Mouse (Mus musculus) thymus, adult 2 months (tissue): ENCODE measurements at regions not wholly inside any gene's neighbourhood (a gene's known extent, or its start where the extent isn't known, plus 50 kb on each side); places are given as distances from the start of the nearest gene placed in this dataset.

ENCODE experiments used
- DNase-seq: peaks from one replicate; pipeline ENCODE4 v3.0.0; 2021
- H3K27ac ChIP-seq: fragments of 200-500 bp; 2 replicates; pipeline ENCODE4 v1.5.1; 2012; ENCODE audit warnings: low read length, control low read depth; ENCODE audit not compliant: control insufficient read depth, insufficient read depth
- H3K27me3 ChIP-seq: fragments of 200-500 bp; 2 replicates; pipeline ENCODE4 v1.6.1; 2012; ENCODE audit warnings: mild to moderate bottlenecking, low read length, moderate library complexity, mixed read lengths; ENCODE audit not compliant: control insufficient read depth, insufficient read depth
- H3K36me3 ChIP-seq: fragments of 200-500 bp; 2 replicates; pipeline ENCODE4 v1.6.1; 2012; ENCODE audit warnings: mild to moderate bottlenecking, low read length, moderate library complexity; ENCODE audit not compliant: control insufficient read depth, insufficient read depth
- H3K4me1 ChIP-seq: fragments of 200-500 bp; replicated peaks from 2 replicates; pipeline ENCODE4 v1.6.1; 2012; ENCODE audit warnings: low read length; ENCODE audit not compliant: control insufficient read depth, insufficient read depth
- H3K4me3 ChIP-seq: fragments of 200-500 bp; 2 replicates; pipeline ENCODE4 v1.5.1; 2012; ENCODE audit warnings: mild to moderate bottlenecking, low read length, control low read depth, moderate library complexity; ENCODE audit not compliant: control insufficient read depth, insufficient read depth
- CTCF ChIP-seq: fragments of 200-500 bp; IDR thresholded peaks from 2 replicates; pipeline ENCODE4 v1.5.1; 2012; ENCODE audit warnings: mild to moderate bottlenecking, control low read depth, low read length, moderate library complexity, borderline replicate concordance; ENCODE audit not compliant: control insufficient read depth, poor library complexity, insufficient read depth; ENCODE audit errors: extremely low read depth
- POLR2A ChIP-seq: fragments of 200-500 bp; IDR thresholded peaks from 2 replicates; pipeline ENCODE4 v1.6.1; 2012; ENCODE audit warnings: mild to moderate bottlenecking, low read length, control low read depth, moderate library complexity; ENCODE audit not compliant: control insufficient read depth, poor library complexity, insufficient read depth; ENCODE audit errors: extremely low read depth
- WGBS: fragments of 180-500 bp; shearing (Covaris S2); methylation state at CpG from one replicate; pipeline ENCODE4 v1.1.7; 2018; 5-methylcytosine and 5-hydroxymethylcytosine counted together

DNA sequence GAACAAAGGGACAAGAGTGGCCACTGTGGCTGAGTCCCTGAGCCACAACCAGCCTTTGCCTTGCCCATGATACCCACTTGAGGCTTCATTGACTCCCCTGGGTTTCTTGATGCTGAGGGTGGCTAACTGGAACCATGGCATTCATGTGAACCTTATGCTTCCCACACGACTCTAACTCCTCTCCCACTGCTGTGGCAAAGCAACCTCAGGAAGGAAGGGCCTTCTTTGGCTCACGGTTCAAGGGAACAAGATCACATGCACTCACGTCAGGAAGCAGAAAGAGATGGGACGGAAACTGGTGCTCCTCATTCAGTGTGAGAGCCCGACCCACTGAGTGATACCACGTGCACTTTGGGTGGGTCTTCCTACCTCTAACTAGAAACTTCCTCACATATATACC lies 190.3 kb downstream of the Pdcd6ip start:
- 83% methylated on average over 6 of the region's 6 CpGs for WGBS
- Histone ChIP-seq H3K27me3 (no peaks in the 10 kb centered on the region), H3K27ac (no peak overlapping the region), H3K4me1 (no peaks in the 10 kb centered on the region), H3K4me3 (no peak overlapping the region), H3K36me3 (no peaks in the 10 kb centered on the region)
- no peak for DNase-seq
- no peak for TF ChIP-seq CTCF
- TF ChIP-seq POLR2A = no peak

DNA sequence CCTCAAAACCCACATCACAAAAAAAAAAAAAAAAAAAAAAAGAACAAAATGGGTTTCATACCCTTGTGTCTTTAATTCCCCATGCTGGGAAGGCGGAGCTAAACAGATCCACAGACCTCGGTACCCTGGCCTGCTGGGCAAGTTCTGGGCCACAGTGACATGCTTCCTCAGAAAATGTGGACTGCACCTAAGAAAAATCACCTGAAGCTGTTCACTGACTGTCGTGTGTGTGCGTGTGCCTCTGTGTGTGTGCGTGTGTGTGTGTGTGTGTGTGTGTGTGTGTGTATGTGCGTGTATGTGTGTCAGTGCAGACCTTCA lies 192.4 kb downstream of the Pdcd6ip start:
- WGBS = 86% methylated on average over 6 of the region's 6 CpGs
- no peaks in the 10 kb centered on the region for H3K36me3 ChIP-seq
- no peak overlapping the region for H3K4me3 ChIP-seq
- no peak overlapping the region for H3K27ac ChIP-seq
- no peak for DNase-seq
- no peaks in the 10 kb centered on the region for H3K27me3 ChIP-seq
- no peaks in the 10 kb centered on the region for H3K4me1 ChIP-seq
- TF ChIP-seq POLR2A (no peak), CTCF (no peak)

DNA sequence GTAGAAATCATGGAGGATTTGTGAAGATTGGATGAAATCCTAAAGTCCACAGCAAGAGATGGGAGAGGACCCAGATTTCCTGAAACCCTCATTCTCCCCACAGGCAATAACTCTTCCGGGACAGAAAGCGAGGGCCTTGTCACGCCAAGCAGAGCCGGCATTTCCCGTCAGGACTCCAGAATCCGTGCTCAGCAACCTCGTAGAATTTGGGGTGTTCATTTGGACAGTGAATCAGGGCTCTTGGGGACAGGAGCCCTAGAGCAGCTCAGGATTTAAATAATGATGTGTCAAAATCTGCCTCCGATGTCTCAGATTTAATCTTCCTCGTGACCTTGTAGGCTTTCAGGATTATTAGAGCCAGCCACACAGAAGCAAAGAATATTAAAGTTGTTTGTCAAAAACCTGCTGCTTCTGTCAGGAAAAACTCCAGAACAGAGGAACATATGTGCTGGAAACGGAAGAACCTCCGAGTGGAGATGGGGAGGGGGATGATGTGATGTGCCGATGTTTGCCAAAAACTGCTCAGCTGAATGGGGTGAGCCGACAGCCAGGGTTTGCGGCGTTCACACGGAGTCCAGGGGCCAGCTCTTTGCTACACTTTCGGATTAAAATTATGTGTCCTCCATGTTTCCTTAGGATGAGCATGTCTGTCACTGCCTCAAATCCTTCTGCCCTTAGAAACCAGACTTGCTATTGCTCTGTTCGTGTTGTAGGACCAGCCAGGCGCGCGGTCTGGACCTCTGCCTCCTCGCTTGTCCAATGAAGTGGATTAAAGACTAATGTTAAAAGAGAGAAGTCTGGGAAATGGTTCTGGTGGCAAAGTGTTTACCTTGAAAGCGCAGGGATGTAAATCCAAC lies 193.0 kb downstream of the Pdcd6ip start:
- 91% methylated on average over 23 of the region's 23 CpGs for WGBS
- Histone ChIP-seq H3K27ac (no peak overlapping the region), H3K4me3 (no peak overlapping the region), H3K4me1 (no peaks in the 10 kb centered on the region), H3K36me3 (no peaks in the 10 kb centered on the region), H3K27me3 (no peaks in the 10 kb centered on the region)
- no peak for DNase-seq
- no peak for TF ChIP-seq CTCF
- TF ChIP-seq POLR2A = no peak

DNA sequence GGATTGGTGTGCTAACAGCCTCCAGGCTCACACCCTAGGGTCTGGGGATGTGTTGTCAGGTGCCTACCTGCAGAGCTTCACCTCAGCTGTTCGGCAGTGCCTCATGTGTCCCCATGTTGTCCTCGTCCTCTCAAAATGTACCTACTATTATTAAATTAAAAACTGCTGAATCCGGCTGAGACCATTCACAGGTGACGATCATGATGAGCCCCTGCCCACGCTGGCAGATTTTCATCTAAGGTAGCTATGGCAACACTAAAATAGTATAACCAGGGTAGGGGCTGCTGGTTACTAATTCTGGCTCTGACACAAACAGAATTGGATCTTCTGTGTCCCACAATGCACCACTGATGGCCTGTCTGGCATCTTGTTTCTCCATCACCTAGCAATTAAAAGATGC lies 196.8 kb downstream of the Pdcd6ip start:
- DNase-seq = no peak
- WGBS = 92% methylated on average over 5 of the region's 5 CpGs
- H3K27me3 ChIP-seq = no peaks in the 10 kb centered on the region
- no peaks in the 10 kb centered on the region for H3K4me1 ChIP-seq
- H3K4me3 ChIP-seq = no peak overlapping the region
- H3K36me3 ChIP-seq = no peaks in the 10 kb centered on the region
- TF ChIP-seq POLR2A (no peak), CTCF (no peak)
- H3K27ac ChIP-seq = no peak overlapping the region

DNA sequence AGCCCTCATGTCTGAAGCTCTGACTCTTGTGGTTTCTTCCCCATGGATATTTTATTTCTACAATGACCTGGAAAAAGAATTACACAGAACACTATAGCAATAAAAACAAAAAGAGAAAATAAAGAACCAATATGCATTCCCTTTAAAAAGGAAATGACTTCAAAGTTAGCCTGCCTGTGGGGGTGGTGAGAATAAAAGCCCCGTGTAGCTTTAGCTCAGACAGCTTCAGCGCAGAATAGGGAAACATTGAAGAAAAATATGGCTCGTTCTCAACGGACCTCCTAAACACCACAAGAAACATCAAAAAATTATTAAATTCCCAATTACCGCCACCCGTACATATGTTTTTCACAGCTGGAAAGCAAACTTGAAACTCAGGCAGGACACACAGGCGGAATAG lies 198.7 kb downstream of the Pdcd6ip start:
- H3K27me3 ChIP-seq = no peaks in the 10 kb centered on the region
- no peak overlapping the region for H3K4me3 ChIP-seq
- H3K27ac ChIP-seq = no peak overlapping the region
- no peak for DNase-seq
- WGBS = 93% methylated on average over 7 of the region's 7 CpGs
- H3K36me3 ChIP-seq = no peaks in the 10 kb centered on the region
- TF ChIP-seq CTCF (no peak), POLR2A (no peak)
- H3K4me1 ChIP-seq = no peaks in the 10 kb centered on the region

DNA sequence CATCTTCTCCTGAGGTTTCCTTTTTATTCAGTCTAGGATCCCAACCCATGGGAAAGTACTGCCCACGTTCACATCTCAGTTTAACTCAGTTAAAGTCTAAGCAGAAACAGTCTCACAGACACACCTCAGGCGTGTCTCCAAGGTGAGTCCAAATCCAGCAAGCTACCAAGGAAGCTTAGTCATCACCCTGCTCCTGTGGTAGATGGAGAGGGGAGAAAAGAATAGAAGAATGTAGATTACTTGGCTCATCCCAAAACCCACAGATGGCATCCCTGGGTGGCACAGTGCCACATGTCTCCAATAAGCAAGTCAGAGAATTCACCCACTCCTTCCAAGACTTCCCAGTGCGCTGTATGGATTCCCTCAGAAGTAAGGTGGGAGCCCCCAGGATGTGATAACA lies 199.2 kb downstream of the Pdcd6ip start:
- 90% methylated on average over 3 of the region's 3 CpGs for WGBS
- no peaks in the 10 kb centered on the region for H3K27me3 ChIP-seq
- H3K4me1 ChIP-seq = no peaks in the 10 kb centered on the region
- DNase-seq = no peak
- TF ChIP-seq CTCF = no peak
- no peak for TF ChIP-seq POLR2A
- no peak overlapping the region for H3K4me3 ChIP-seq
- H3K27ac ChIP-seq = no peak overlapping the region
- H3K36me3 ChIP-seq = no peaks in the 10 kb centered on the region
